Mouse (Mus musculus): Measurements from ENCODE around the gene Polr1e.
"Not testable (repeated sequence)": the region's sequence is repeated elsewhere in the genome, so short reads cannot be mapped to it uniquely, and the experiment has no call there.

The Polr1e gene

DNA sequence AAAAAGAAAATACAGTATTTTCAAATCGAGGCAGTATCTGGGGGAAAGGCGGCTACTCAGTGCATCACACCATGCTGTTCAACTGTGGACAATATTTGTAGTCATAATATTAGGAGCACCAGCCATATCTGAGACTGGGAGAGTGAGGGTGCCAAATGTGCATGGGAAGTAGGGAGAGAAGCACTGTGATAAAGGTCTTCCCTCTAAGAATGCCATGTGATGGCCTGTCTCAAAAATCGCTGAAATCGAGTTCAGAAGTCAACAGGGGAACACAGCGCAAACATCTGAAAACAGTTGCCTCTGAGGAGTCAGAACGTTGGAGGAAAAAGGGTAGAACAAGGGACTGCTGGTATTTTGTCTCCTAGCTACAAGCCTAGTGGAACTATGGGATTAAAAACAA, 18.4 kb upstream of the Polr1e start:
- intact Hi-C loops (cut with DNase I) = no loop called here

DNA sequence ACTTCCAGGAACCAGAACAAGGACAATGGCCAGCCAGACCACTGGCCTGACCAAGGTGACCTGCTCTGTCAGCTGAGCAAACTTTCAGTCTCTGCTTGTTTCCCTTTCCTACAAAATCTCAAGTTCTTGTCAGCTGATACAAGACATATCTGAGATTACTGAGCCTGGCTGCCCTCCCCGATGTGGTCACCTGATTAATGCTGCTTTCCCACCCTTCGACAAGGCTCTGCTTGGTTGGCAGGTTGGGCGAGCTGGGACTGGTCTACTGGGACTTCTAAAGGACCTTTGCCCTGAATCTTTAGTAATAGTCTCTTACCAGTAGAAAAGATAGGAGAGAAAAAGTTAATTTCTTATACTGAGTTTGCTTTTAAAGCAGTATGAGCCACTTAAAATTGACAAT, 12.9 kb upstream of the Polr1e start:
- intact Hi-C loops (cut with DNase I) = no loop called here

DNA sequence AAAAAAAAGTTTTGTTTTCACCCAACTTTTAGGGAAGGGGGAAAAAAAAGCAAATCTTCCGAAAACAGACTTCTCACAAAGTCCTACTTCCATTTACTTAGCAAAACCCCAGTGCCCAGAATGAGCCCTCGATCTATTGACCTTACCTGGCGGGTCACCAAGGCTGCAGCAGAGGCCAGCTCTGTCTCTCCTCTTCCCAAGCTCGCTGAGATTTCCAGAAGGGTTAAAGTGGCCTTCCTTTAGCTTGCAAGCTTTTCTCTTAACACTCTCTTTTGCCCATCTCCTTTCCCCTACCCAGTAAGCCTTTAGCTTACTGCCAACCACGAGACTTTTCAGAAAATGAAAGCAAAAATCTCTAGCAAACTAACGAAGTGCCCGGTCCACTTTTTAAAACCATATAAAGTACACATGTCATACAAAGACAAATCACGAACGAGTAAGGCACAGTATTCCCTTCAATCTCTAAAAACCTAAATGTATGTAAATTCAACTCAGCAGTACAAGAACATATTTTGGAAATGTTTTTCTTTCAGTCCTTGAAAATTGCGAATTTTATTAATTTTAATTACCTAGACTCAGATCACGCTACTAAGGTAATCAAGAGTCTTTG, 7.5 kb upstream of the Polr1e start:
- intact Hi-C loops (cut with DNase I) = loop anchor here (5.0 to 10.0 kb wide), 2 partner anchors 39 to 94 kb away; partner anchors contain the start of gene Tomm5

DNA sequence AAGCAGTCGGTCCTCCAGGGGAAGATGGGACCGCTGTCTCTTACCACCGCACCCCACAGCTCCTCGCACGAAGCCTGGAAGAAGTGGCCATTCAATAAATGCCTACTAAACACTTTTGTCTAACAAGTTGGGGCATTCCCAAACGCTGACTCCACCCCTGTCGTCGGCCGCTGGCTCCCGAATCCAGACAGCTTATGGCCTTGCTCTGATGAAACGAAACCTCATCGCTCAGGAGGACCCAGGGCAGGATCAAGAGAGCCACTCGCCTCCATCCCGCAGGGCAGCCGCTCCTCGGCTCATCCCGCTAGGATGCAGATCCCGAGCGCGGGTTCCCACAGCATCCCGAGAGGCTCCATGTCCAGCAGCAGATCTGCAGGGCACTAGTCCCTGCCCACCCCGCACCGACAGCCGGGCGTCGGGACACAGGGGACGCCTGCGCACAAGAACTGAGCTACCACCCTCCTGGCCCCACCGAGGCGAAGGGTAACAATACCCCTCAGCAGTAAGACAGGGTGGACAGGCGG, 6.7 kb upstream of the Polr1e start:
- intact Hi-C loops (cut with DNase I) = loop anchor here (5.0 to 10.0 kb wide), 2 partner anchors 39 to 93 kb away; partner anchors contain the start of gene Tomm5

DNA sequence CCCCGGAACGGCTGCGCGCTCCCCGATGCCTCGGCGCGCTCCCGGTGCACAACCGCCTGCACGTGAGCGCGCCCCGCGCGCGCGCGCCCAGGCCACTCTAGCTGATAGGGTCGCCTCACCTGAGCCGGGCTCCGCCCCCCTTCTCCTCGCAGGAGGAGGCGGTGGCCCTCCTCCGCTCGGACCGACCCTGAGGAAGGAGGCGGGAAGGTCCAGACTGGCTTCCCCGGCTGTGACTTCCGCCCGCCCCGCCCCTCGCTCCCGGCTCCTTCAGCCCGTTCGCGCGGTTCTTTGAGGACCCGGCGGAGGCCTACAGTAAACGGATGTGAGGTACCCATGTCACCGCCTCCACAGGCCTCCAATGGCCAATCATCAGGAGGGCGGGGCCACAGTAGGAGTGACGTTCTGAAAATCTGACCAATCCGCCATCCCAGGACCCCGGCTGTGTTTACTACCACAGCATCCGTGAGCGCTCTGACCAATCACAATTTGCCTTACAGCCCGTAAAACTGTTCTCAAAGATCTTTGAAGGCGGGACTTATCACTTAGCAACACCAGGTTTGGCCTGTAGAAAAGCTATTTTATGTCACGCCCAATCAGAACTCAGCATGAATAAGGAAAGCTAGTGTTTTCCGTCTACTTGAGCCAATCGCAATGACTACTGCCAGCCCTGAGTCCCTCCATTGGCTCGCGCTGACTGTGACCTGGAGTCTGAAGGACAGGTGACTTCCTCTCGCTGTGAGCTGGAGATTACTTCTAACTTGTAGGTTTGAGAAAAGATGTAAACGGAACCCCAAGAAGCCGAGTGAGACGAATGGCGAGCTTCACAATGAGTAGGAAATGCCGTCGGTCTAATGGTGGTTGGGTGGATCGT, 6.0 kb upstream of the Polr1e start, which contains the start of gene Zbtb5:
TSS of gene Zbtb5 (minus strand) at position 308 of the 871 bp plus-strand sequence.
- intact Hi-C loops (cut with DNase I) = loop anchor here (5.0 to 10.0 kb wide), 2 partner anchors 40 to 92 kb away; partner anchors contain the start of gene Tomm5

DNA sequence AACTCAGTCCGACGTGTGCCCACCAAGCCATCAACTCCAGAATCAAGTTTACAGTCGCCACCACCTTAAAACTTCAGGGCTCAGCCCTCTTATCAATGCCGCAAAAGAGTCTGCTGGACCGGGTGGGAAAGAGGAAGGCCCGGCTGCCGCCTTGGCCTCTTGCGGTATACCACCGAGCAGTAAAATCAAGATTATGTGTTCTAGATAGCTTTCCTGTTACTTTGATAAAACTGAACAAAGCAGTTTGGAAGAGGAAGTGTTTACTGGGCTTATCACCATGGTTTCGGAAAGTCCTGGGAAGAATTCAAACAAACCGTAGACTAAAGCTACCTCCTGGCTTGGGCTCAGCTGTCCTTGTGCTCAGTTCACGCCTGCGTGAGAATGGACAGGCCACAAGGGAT, 5.4 kb upstream of the Polr1e start:
- intact Hi-C loops (cut with DNase I) = loop anchor here (5.0 to 10.0 kb wide), 2 partner anchors 41 to 92 kb away; partner anchors contain the start of gene Tomm5

DNA sequence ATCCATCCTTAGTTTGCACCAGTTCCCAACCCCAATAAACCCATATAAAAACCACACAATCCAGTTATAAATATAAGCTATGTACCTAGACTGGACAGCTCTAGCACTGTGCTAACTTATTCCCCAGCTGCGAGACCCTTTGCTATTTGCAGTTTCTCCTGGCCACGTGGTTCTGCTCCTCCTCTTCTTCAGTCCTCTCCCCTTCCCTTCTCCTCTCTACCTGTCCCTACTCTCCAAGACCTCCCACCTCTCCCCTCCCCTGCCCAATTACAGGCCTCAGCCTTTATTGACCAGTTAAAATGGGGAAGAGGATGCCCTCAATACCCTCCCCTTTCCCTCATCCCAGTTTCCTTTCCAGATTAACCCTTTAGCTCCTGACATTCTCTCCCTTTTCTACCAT, 4.8 kb upstream of the Polr1e start:
- intact Hi-C loops (cut with DNase I) = loop anchor here (5.0 to 10.0 kb wide), 2 partner anchors 41 to 91 kb away; partner anchors contain the start of gene Tomm5

DNA sequence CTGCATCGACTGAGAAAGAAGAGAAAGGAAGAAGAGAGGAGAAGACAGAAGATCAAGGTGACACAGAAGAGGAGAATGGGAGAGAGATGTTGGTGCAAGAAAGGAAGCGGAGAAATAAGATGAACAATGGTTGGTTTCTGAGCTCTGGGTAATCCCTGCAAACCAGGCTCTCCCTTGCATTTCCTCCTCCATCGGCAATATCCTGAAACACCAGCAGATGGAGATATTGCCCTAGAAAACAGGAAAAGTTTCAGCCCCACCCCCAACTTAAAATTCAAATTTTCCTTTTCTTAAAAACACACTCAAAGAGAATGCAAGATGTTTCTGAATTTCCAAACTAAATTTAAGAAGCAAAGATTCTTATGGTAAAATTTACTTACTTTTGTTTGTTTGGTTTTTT, 2.8 kb upstream of the Polr1e start:
- intact Hi-C loops (cut with DNase I) = loop anchor here (10.0 kb wide), 1 partner anchor 89 kb away; the partner anchor contains the start of gene Tomm5

DNA sequence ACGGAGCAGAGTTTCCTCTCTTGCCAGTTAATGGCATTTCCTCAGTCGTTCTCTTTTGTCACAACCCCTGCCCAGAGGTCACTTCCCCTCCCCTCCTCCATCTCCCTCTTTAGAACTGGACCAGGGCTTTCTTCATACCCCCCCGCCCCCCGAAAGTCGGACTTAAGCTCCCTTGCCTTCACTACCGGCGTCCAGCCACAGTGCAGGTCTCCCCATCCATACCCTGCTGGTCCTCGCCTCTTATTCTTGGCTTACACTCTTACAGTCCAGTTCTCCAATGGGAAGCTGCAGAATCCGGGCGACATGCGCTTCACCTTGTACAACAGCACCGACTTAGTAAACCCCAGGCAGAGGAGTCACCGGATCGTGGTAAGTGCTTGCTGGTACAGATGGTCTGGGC, 626 bp downstream of the Polr1e start:
- intact Hi-C loops (cut with DNase I) = loop anchor here (10.0 kb wide), 1 partner anchor 86 kb away; the partner anchor contains the start of gene Tomm5

DNA sequence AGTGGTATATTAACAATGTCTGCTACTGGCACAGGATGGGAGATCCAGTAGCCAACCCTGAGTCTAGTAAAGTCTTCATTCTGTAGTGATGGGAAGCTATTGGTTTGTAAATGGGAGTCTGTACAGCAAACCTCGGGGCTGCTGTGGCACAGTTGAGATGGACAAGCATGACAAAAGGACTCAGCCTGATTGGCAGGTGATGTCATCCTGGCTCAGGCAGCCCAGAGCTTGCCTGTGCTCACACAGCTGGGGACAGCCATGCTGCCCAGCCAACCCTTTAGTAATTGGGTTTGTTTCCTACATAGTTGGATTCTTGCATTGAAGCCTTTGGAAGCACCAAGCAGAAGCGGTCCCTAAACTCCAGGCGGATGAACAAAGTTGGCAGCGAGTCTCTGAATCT, 8.1 kb downstream of the Polr1e start:
- intact Hi-C loops (cut with DNase I) = no loop called here

DNA sequence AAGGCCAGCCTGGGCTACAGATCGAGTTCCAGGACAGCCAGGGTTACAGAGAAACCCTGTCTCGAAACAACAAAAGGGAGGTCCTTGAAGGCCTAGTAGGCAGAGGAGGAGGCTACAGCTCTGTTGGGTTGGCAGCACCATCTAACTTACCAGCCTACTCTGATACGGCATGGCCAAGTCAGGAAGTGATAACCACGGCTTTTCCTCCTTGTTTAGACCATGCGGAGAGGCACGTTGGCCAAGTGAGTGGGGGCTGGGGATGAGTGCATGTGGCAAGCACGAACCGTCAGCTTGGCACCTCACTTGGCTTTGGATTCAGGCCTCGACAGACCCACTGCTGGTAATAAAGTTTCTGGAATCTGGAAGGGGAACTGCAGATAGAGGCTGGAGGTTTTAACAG, 14.2 kb downstream of the Polr1e start:
- intact Hi-C loops (cut with DNase I) = no loop called here

DNA sequence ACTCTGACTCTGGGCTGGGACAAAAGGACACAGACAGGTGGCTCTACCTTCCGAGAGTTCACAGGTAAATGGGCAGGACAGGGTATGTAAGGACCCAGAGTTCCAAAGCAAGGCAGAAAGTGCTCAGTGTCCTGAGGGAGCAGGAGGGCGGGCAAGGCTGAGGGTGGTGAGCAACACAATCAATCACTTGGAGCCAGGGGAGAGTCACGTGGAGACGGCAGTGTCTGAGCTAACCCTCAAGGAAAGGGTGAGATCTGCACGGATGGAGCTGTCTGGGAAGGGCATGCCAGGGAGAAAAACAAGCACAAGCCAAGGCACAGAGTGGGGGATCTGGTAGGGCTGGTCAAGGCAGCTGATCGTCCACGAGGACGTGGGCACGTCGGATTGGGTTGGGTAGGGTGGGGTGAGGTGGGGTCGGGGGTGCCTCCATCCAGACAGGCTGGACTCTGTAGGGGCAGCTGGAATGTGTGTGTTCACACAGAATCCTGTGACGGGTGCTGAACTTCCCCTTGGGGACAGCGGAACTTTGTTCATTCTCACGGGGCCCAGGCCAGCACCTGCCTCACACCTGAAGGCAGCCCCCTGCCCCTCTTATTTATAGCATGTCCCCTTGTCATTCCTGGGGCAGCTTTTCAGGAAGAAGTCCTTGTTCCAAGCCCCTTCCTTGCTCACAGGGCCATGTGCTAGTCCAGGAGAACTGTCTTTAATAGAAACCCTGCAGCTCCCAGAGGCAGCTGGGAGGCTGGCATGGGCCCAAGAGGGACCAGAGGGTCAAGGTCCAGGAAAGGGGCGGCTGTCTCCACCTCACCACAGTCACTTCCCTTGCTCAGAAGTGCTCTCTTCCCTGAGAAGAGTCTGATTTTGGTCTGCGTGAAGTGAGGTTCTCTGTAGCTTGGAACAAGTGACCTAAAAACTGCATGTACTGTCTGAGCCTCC, 16.6 kb downstream of the Polr1e start:
- intact Hi-C loops (cut with DNase I) = no loop called here

DNA sequence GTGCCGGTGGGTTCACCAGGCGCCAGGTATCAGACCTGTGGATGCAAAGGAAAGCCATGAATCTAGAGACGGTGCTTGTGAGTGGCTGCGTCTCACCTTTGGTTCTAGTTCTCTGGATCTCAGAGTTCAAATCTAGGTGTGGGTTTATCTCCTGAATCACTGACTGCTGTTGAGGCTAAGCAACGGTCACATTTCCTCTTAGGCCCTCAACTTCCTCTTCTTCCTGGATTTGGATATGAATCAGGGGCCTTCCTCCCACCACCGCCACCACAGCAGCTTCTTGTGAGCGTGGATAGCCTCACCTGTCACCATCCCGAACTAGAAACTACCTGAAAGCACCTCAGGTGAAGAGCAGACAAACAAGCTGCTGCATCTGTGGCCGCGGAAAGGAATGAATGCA, 17.7 kb downstream of the Polr1e start:
- intact Hi-C loops (cut with DNase I) = no loop called here

DNA sequence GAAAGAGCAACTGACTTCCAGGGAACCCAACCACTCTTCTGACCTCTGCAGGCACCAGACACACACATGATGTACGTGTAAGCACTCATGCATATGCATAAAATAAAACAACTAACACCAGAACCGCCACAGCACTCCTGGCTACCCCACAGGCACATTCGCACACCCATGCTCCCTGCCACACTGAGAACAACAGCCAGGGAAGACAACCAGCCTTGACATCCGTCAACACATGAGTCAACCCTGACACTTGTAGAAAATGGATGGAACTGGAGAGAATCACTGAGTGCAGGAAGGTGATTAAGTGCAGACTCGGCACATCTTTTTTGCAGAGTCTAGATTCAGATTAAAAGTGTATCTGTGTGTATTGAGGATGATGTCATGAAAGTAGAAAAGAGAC, 18.2 kb downstream of the Polr1e start:
- intact Hi-C loops (cut with DNase I) = no loop called here

DNA sequence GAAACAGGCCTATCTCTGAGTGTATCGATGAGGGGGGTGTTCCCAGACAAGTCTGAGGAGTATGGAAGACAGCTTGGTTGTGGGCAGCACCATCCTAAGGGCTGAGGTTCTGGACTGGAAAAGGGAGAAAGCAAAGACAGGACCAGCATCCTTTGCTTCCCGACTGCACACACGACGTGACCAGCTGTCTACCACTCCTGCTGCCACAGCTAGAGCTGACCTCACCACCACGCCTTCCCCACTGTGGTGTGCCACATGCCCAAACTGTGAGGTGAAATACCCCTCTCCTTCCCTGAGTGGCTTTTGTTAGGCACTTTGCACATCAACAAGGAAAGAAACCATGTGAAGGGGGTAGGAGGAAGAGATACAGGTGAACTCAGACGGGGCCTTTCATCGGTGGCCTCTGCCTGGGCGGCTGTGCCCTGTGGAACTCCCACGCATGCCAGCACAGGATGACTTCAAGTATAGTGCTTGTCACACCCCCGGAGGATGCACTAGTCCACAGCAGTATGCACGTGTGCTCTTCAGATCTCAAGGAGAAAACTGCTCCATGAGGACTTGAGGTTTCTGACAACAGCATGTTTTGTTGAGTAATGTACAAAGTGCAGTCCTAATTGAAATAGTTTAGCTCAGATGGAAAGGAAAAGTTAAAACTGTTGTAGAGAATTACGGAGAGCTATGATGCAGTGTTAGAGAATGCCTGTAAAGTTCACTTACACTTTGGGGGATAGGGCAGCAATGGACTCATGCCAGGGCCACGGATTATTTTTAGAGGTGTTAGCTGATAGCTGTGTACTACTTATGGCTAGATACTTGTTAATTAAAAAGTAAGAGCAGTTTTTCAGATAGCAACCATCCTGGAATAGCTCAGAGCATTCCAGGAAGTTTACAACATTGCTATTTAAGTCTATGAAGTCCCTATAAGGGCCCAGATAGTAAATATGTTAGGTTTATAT, 19.4 kb downstream of the Polr1e start:
- intact Hi-C loops (cut with DNase I) = no loop called here

DNA sequence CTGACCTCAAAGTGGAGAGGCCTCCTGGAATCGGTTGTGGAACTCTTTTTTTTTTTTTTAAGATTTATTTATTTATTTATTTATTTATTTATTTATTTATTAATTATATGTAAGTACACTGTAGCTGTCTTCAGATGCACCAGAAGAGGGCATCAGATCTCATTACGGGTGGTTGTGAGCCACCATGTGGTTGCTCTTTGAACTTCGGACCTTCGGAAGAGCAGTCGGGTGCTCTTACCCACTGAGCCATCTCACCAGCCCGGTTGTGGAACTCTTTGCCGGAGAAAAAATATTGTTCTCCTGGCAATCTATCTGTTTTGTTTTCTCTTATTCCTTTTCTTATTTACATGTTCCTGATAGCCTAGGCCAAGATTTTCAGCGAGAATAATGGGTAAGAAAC, 20.5 kb downstream of the Polr1e start:
- intact Hi-C loops (cut with DNase I) = not testable (repeated sequence)

DNA sequence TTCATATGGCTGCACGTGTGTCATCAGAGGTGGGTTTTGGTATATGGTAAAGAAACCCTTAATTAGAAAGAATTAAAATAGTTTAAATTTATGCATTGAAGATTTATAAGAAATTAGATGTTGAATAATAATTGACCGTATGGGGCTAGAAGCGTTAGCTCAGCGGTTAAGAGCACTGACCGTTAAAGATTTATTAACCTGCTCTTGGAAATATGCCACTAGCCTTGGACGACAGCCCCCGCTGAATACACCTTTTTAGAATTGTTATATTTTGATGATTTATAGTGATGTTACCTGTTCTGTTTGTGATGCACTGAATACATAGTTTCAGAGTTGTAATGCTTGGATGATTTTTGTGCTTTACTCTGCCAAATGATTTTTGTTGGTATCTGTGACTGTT, 21.2 kb downstream of the Polr1e start:
- intact Hi-C loops (cut with DNase I) = not testable (repeated sequence)

DNA sequence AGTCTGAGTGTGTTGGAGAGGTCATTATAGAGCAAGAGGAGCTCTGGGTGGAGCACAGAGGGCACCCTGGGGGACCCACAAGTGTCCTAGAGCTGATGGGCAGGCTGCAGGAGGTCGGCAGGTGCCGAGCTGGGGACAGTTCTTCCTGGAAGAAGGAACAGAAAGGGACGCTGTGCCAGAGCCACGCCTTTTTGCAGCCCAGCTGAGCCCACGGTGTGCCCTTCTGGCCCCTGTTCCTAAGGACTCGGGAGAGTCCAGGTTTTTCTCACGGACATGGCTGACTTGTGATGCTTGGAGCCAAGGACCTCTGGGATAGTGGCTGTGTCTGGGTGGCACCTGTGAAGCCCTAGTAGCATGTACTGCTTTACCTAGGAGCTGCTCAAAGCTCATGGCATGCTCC, 22.4 kb downstream of the Polr1e start:
- intact Hi-C loops (cut with DNase I) = loop anchor here (5.0 kb wide), 1 partner anchor 42 kb away; the partner anchor contains the start of gene Fbxo10

DNA sequence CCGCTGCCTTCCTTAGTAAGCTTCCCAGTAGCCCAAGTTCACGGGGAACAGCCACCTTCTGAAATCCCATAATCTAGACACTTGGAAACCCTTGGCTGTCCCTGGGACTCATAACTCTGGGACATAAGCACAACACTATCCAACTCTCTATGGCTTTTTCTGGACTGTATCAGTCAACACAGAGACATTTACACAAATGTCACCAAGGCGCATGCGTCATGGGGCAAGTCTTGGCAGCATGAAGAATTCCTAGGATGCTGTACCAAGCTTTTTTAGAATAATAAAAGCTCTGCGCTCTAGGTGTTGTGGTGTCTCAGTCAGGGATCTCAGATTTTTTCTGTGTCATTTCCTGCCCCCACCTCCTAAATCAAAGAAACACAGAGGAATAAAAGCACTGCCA, 28.3 kb downstream of the Polr1e start:
- intact Hi-C loops (cut with DNase I) = no loop called here
